Mouse (Mus musculus) neural tube, embryonic 14.5 days (tissue): ENCODE data around the gene Arhgef12. TPM values are rescaled to one million over a fixed set of nuclear protein-coding genes. Genes with fewer than 3 reads are reported as not detected.

Source experiments
- ATAC-seq: fragments of 200-750 bp; cut with Nextera tagmentation; 2 replicates; pipeline ENCODE4 v1.8.0; 2017; ENCODE audit warnings: low read depth, mild to moderate bottlenecking, moderate TSS enrichment, moderate library complexity
- H3K27ac ChIP-seq: fragments of 300-500 bp; sonication (generic); 2 replicates; pipeline ENCODE4 v1.5.1; 2014; ENCODE audit warnings: low read depth, mild to moderate bottlenecking, control low read depth, low read length, moderate library complexity, mixed read lengths
- H3K27me3 ChIP-seq: fragments of 300-500 bp; sonication (generic); 2 replicates; pipeline ENCODE4 v1.6.1; 2014; ENCODE audit warnings: low read length; ENCODE audit not compliant: control insufficient read depth, insufficient read depth
- H3K36me3 ChIP-seq: fragments of 300-500 bp; sonication (generic); 2 replicates; pipeline ENCODE4 v1.6.1; 2014; ENCODE audit warnings: low read length, mixed read lengths; ENCODE audit not compliant: control insufficient read depth, insufficient read depth
- H3K4me1 ChIP-seq: fragments of 300-500 bp; sonication (generic); 2 replicates; pipeline ENCODE4 v1.6.1; 2014; ENCODE audit warnings: low read length; ENCODE audit not compliant: control insufficient read depth, insufficient read depth
- H3K4me2 ChIP-seq: fragments of 300-500 bp; sonication (generic); 2 replicates; pipeline ENCODE4 v1.6.1; 2014; ENCODE audit warnings: mild to moderate bottlenecking, low read depth, low read length, control low read depth
- H3K4me3 ChIP-seq: fragments of 300-500 bp; sonication (generic); 2 replicates; pipeline ENCODE4 v1.5.1; 2014; ENCODE audit warnings: low read depth, low read length, control low read depth, mixed read lengths
- H3K9ac ChIP-seq: fragments of 300-500 bp; sonication (generic); replicated peaks from 2 replicates; pipeline ENCODE4 v1.6.1; 2014; ENCODE audit warnings: low read depth, mild to moderate bottlenecking, control low read depth, low read length, mixed read lengths
- H3K9me3 ChIP-seq: fragments of 300-500 bp; sonication (generic); 2 replicates; pipeline ENCODE4 v1.6.1; 2016; ENCODE audit warnings: low read length; ENCODE audit not compliant: control insufficient read depth
- WGBS: fragments of 180-500 bp; shearing (Covaris S2); extraction: QIAGEN DNeasy Blood & Tissue Kit; methylation state at CpG from one replicate; pipeline ENCODE4 v1.1.7; 2014; 5-methylcytosine and 5-hydroxymethylcytosine counted together
- polyA plus RNA-seq: library from polyadenylated mRNA; unstranded; fragments of >200 nt; fragmentation: Nextera tagmentation; extraction: Ambion mirVana; gene quantifications from 2 replicates; pipeline ENCODE4 v1.2.1, GENCODE M21; 2014

The Arhgef12 gene
- polyA plus RNA-seq, 1 experiment from 2014 or later, result 51.4 TPM

DNA sequence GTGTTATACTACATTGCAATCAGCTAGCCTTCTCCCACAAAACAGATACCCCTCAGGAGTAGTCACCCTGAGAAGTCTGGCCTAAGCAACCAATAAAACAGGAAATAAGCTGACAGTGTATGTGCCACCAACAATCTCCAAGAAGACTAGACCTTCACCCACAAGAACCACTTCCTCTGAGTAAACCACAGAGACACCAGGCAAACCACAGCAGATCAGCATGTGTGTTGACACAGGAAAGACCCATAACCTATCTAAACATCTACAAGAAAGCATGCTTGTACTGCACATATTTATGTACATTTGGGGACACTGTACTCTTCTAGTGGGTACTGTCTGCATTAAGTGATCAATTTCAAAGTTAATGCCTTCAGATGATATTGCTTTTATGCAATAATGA lies 10.7 kb downstream of the Arhgef12 start:
- H3K9ac ChIP-seq, result no peak overlapping the region
- 0 out of 2 replicates have a peak, but pooled peaks cover 5% of the 10 kb centered on the region for H3K4me1 ChIP-seq
- H3K27ac ChIP-seq, result no peak overlapping the region
- H3K4me2 ChIP-seq, result no peak overlapping the region
- no peak overlapping the region for H3K4me3 ChIP-seq
- no peak for ATAC-seq
- no peaks in the 10 kb centered on the region for H3K9me3 ChIP-seq
- H3K36me3 ChIP-seq, result no peaks in the 10 kb centered on the region
- no peaks in the 10 kb centered on the region for H3K27me3 ChIP-seq

- H3K27me3 ChIP-seq, result no peaks in the 10 kb centered on the region
- no peaks in the 10 kb centered on the region for H3K36me3 ChIP-seq
- 92% methylated on average over 4 of the region's 4 CpGs for WGBS
- H3K9me3 ChIP-seq, result no peaks in the 10 kb centered on the region
- H3K4me3 ChIP-seq, result no peak overlapping the region
- H3K27ac ChIP-seq, result no peak overlapping the region
- 0 out of 2 replicates have a peak, but pooled peaks cover 5% of the 10 kb centered on the region for H3K4me1 ChIP-seq
- no peak for ATAC-seq
- H3K4me2 ChIP-seq, result no peak overlapping the region
- no peak overlapping the region for H3K9ac ChIP-seq
These were observed 12.2 kb downstream of the Arhgef12 start for GRCm38 (mm10) chr9:43094828-43095227.

- ATAC-seq, result no peak
- no peaks in the 10 kb centered on the region for H3K9me3 ChIP-seq
- H3K27me3 ChIP-seq, result no peaks in the 10 kb centered on the region
- H3K4me1 ChIP-seq, result 0 out of 2 replicates have a peak, but pooled peaks cover 5% of the 10 kb centered on the region
- H3K4me3 ChIP-seq, result no peak overlapping the region
- 64% methylated on average over 3 of the region's 3 CpGs for WGBS
- no peaks in the 10 kb centered on the region for H3K36me3 ChIP-seq
- H3K4me2 ChIP-seq, result no peak overlapping the region
- no peak overlapping the region for H3K9ac ChIP-seq
- no peak overlapping the region for H3K27ac ChIP-seq
These were observed 13.2 kb downstream of the Arhgef12 start for GRCm38 (mm10) chr9:43093803-43094202.

DNA sequence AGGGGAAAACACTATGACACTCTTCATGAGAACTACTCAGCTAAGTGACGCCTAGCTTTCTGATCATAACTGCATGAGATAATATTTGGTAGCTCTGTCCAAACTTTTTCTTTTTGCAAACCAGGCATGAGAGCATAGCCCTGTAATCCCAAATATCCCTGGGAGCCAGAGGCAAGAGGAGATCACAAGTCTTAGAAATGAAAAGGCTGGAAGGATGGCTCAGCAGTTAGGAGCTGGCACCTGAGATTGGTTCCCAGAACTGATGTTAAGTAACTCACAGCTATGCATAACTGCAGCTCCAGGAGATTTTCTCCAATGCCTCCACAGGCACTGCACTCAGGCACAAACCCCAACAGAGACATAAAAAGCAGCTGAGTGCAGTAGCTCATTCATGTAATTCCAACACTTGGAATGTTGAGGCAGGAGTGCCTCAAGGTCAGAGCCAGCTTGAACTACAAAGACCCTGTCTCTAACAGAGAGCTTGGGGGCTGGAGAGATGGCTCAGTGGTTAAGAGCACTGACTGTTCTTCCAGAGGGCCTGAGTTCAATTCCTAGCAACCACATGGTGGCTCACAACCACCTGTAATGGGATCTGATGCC lies 21.3 kb downstream of the Arhgef12 start:
- ATAC-seq, result no peak
- Histone ChIP-seq H3K36me3 (no peaks in the 10 kb centered on the region), H3K4me1 (no peaks in the 10 kb centered on the region; the same call in 1 of the 2 replicates), H3K4me2 (no peak overlapping the region), H3K27me3 (no peaks in the 10 kb centered on the region), H3K9ac (no peak overlapping the region), H3K27ac (no peak overlapping the region), H3K9me3 (no peaks in the 10 kb centered on the region), H3K4me3 (no peak overlapping the region)
- WGBS, result 92% methylated on average over 1 of the region's 1 CpGs

GRCm38 (mm10) chr9:43084496-43085362 lies 22.3 kb downstream of the Arhgef12 start:
- Histone ChIP-seq H3K9me3 (no peaks in the 10 kb centered on the region), H3K36me3 (no peaks in the 10 kb centered on the region), H3K4me3 (no peak overlapping the region), H3K27me3 (no peaks in the 10 kb centered on the region), H3K4me2 (no peak overlapping the region), H3K27ac (no peak overlapping the region), H3K4me1 (peaks cover 3% of the 10 kb centered on the region; the same call in 1 of the 2 replicates), H3K9ac (no peak overlapping the region)
- WGBS, result 85% methylated on average over 7 of the region's 7 CpGs
- ATAC-seq, result no peak

DNA sequence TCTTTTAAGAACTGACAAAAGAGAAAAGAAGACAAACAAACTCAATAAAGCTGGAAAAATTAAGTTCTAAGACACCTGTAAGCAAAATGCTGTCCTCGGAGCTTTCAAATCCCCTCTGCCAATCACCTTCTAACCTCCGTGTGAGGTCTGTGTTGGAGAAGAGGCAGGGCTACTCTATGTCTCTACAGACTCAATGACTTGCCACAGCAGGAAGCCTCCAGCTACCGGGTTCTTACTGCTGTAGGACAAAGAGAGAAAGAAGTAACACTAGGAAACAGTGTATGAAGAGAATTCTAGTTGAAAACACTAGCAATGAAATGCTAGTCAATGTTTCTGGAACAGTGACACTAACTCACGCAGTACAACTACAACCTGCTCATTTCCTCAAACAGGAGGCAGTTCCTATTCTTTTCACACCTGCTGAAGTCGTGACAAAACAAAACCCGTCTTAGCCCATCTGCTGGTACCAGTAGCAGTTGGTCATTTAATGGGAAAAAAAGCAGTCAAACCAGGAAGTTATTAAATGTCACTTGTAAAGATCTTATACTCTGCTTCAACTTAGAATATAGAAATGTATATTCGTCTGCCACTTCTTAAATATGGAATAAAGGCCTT lies 23.5 kb downstream of the Arhgef12 start:
- Histone ChIP-seq H3K36me3 (no peaks in the 10 kb centered on the region), H3K27me3 (no peaks in the 10 kb centered on the region), H3K4me1 (peaks cover 3% of the 10 kb centered on the region; the same call in 1 of the 2 replicates), H3K4me3 (no peak overlapping the region), H3K27ac (no peak overlapping the region), H3K4me2 (no peak overlapping the region), H3K9ac (no peak overlapping the region), H3K9me3 (no peaks in the 10 kb centered on the region)
- ATAC-seq, result no peak
- 17% methylated on average over 7 of the region's 7 CpGs for WGBS

- H3K27ac ChIP-seq, result no peak overlapping the region
- no peak overlapping the region for H3K4me2 ChIP-seq
- ATAC-seq, result no peak
- no peak overlapping the region for H3K4me3 ChIP-seq
- H3K4me1 ChIP-seq, result peaks cover 3% of the 10 kb centered on the region; the same call in 1 of the 2 replicates
- H3K27me3 ChIP-seq, result no peaks in the 10 kb centered on the region
- H3K9me3 ChIP-seq, result no peaks in the 10 kb centered on the region
- no peaks in the 10 kb centered on the region for H3K36me3 ChIP-seq
- 87% methylated on average over 3 of the region's 3 CpGs for WGBS
- H3K9ac ChIP-seq, result no peak overlapping the region
These were observed 28.3 kb downstream of the Arhgef12 start for GRCm38 (mm10) chr9:43078711-43079110.

DNA sequence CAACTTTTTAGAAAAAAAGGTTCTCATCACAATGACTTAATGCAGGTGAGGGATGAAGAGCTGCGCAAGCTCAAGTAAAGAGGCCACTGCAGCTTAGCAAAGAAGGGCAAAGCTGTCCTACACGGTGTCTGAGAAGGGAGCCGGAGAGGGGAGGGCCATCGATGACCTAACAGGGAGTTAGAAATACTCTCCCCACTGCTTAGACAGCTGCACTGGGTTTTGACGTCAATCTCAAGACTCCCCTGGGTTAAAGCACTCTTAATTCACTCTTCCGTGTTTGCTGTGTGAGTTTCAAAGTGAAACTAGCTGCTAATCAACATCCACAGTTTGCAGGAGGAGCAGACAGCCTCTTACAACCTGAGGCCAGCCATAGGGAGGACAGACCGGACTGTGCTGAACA lies 30.9 kb downstream of the Arhgef12 start:
- H3K9ac ChIP-seq, result no peak overlapping the region
- WGBS, result 78% methylated on average over 7 of the region's 7 CpGs
- H3K4me2 ChIP-seq, result no peak overlapping the region
- no peak overlapping the region for H3K4me3 ChIP-seq
- H3K27me3 ChIP-seq, result no peaks in the 10 kb centered on the region
- H3K36me3 ChIP-seq, result no peaks in the 10 kb centered on the region
- H3K4me1 ChIP-seq, result peaks cover 9% of the 10 kb centered on the region; the same call in 1 of the 2 replicates
- no peak overlapping the region for H3K27ac ChIP-seq
- no peak for ATAC-seq
- H3K9me3 ChIP-seq, result no peaks in the 10 kb centered on the region

GRCm38 (mm10) chr9:43074611-43075010 lies 32.4 kb downstream of the Arhgef12 start:
- Histone ChIP-seq H3K27ac (no peak overlapping the region), H3K4me3 (no peak overlapping the region), H3K27me3 (no peaks in the 10 kb centered on the region), H3K9me3 (no peaks in the 10 kb centered on the region), H3K36me3 (no peaks in the 10 kb centered on the region), H3K4me2 (no peak overlapping the region), H3K4me1 (peaks cover 6% of the 10 kb centered on the region; the same call in 1 of the 2 replicates), H3K9ac (no peak overlapping the region)
- WGBS, result 100% methylated on average over 1 of the region's 1 CpGs
- no peak for ATAC-seq
